Mouse (Mus musculus) ES-E14 (cell line): Measurements from ENCODE around the gene Pacsin1.

ENCODE experiments used
- CHD2 ChIP-seq: IDR thresholded peaks from 2 replicates; pipeline ENCODE4 v1.6.1; 2014; ENCODE audit warnings: mild to moderate bottlenecking, low read depth, low read length, inconsistent platforms
- HCFC1 ChIP-seq: IDR thresholded peaks from 2 replicates; pipeline ENCODE4 v1.6.1; 2012; ENCODE audit warnings: low read length, inconsistent platforms, borderline replicate concordance; ENCODE audit not compliant: insufficient read depth
- ZC3H11A ChIP-seq: IDR thresholded peaks from 2 replicates; pipeline ENCODE4 v1.6.1; 2012; ENCODE audit warnings: low read depth, mild to moderate bottlenecking, inconsistent platforms, low read length, borderline replicate concordance
- ZNF384 ChIP-seq: IDR thresholded peaks from 2 replicates; pipeline ENCODE4 v1.6.1; 2012; ENCODE audit warnings: low read depth, low read length, inconsistent platforms

GRCm38 (mm10) chr17:27626681-27627080 is 28.6 kb upstream of the Pacsin1 start:
- TF ChIP-seq HCFC1 (no peak), CHD2 (no peak), ZNF384 (no peak), ZC3H11A (no peak)
